Mouse (Mus musculus): ENCODE results near the gene Kazn.

- TF ChIP-seq POLR2A (IDR thresholded peaks at IDR 0.05; ENCODE audit: borderline replicate concordance, control insufficient read depth, low read depth, low read length) (no peak), CTCF (IDR thresholded peaks at IDR 0.05; ENCODE audit: control insufficient read depth, insufficient read depth, low read length) (no peak)
Observed at GRCm38 (mm10) chr4:142127275-142127788, 111.9 kb downstream of the Kazn start.
